8 mouse cellular contexts compared by ENCODE assay signal in the genomic region with DNA sequence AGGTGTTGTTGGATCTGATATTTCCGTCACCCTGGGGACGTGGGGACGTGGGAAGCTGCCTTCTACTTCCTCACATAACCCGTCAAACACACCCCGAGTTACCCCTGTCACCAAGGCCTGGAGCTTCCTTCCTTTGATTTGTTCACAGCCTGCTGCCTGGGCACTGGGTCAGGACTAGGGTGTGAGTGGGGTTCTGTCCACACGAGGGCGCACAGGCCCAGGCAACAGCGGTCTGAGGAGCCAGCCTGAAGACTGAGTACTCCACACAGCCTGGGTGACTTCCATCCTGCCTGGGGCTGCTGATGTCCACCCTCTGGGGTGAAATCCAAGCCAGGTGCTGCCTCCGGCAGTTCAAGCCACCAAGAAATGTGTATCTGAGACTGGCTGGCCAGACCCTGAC. TPM values are rescaled to one million over a fixed set of nuclear protein-coding genes. Genes with fewer than 3 reads are reported as not detected.
DNase-seq lines count a peak whose midpoint lies in the region; ATAC-seq and TF ChIP-seq lines count a peak whose summit lies in the region.

No protein-coding gene starts in this region.

- H3K27ac ChIP-seq in cortical plate, adult 2 months (ENCODE audit: insufficient read depth, low read length), result no peak overlapping the region
- H3K27ac ChIP-seq in hindbrain, postnatal 0 days, result no peak overlapping the region

- H3K4me3 ChIP-seq in cortical plate, adult 2 months (ENCODE audit: insufficient read depth, low read length), result no peak overlapping the region
- no peak overlapping the region for H3K4me3 ChIP-seq in hindbrain, postnatal 0 days (ENCODE audit: low read length)

- H3K9ac ChIP-seq in hindbrain, postnatal 0 days (replicated peaks; ENCODE audit: low read length), result no peak overlapping the region

- 14% methylated on average over 9 of the region's 9 CpGs for WGBS in hindbrain, postnatal 0 days

- no peaks in the 10 kb centered on the region for H3K27me3 ChIP-seq in hindbrain, postnatal 0 days (ENCODE audit: insufficient read depth, low read length)

- no peaks in the 10 kb centered on the region for H3K36me3 ChIP-seq in hindbrain, postnatal 0 days (ENCODE audit: insufficient read depth, low read length)

- peak; percentile 79 to 81 for DNase-seq in gastrocnemius, adult 8-10 months (ENCODE audit: low spot score in 2 of 2)
- peak; percentile 80 for DNase-seq in hindbrain, postnatal 0 days (ENCODE audit: low spot score)
- DNase-seq in left cerebral cortex, adult 11 months (ENCODE audit: low spot score), result peak; percentile 77
- DNase-seq in lung, postnatal 36 days, result peak; percentile 92
- DNase-seq in retina, postnatal 7 days (ENCODE audit: low read depth, low spot score), result peak; percentile 61
- peak; percentile 92 for DNase-seq in thymus, postnatal 4 days

- no peaks in the 10 kb centered on the region for H3K9me3 ChIP-seq in hindbrain, postnatal 0 days (ENCODE audit: low read length)

- H3K4me2 ChIP-seq in hindbrain, postnatal 0 days (ENCODE audit: low read depth, low read length), result no peak overlapping the region

- H3K4me1 ChIP-seq in cortical plate, adult 2 months (ENCODE audit: control insufficient read depth, insufficient read depth, low read length), result no peaks in the 10 kb centered on the region
- no peaks in the 10 kb centered on the region for H3K4me1 ChIP-seq in hindbrain, postnatal 0 days (ENCODE audit: insufficient read depth, low read length)

- peak; percentile 80 for ATAC-seq in activated CD4-positive, CD25-positive, alpha-beta regulatory T cell, adult 4 months
- ATAC-seq in hindbrain, postnatal 0 days, result peak; percentile 69

- TF ChIP-seq CTCF in cortical plate, adult 2 months (IDR thresholded peaks at IDR 0.05; ENCODE audit: extremely low read depth, insufficient read depth, low read length), result peak; percentile 83
- peak; percentile 96 for TF ChIP-seq CTCF in hindbrain, postnatal 0 days (IDR thresholded peaks at IDR 0.05; ENCODE audit: low read depth)

- no peak for TF ChIP-seq POLR2A in cortical plate, adult 2 months (IDR thresholded peaks at IDR 0.05; ENCODE audit: extremely low read depth, insufficient read depth, low read length)

RNA-seq across cellular contexts. Expression of gene Mdfi, which starts 41.1 kb away (rescaled TPM):
- polyA plus RNA-seq in activated CD4-positive, CD25-positive, alpha-beta regulatory T cell, adult 4 months (2017; shearing (Covaris generic)), result not detected
- 1.5 and 2.1 TPM in 2 replicates for polyA plus RNA-seq in cortical plate, adult 2 months (2012; rRNA removed)
- 1 to 10 TPM in 1 of 4 experiments, under 1 TPM in 3; 0.32 to 1.4 (median 0.55) TPM for total RNA-seq in gastrocnemius, adult 8-10 months (2022)
- 14.7 and 38.7 TPM in 2 replicates for total RNA-seq in hindbrain, postnatal 0 days (2014; rRNA removed)
- 2.6 TPM in 2 replicates for polyA plus RNA-seq in hindbrain, postnatal 0 days (2015; fragmentation: Nextera tagmentation; extraction: Ambion mirVana)

RNA-seq across cellular contexts. Expression of gene Tfeb, which starts 56.5 kb away (rescaled TPM):
- 10 to 100 TPM in 1 of 2 experiments, 1 to 10 TPM in 1; 8.7 to 14.9 TPM for polyA plus RNA-seq in activated CD4-positive, CD25-positive, alpha-beta regulatory T cell, adult 4 months (2017; shearing (Covaris generic))
- polyA plus RNA-seq in cortical plate, adult 2 months (2012; rRNA removed), result 11.1 and 11.4 TPM in 2 replicates
- 100 to 1,000 TPM; 102 to 107 (median 103) TPM for total RNA-seq in gastrocnemius, adult 8-10 months (2022)
- 10.0 and 13.2 TPM in 2 replicates for total RNA-seq in hindbrain, postnatal 0 days (2014; rRNA removed)
- 6.6 TPM in 2 replicates for polyA plus RNA-seq in hindbrain, postnatal 0 days (2015; fragmentation: Nextera tagmentation; extraction: Ambion mirVana)
